Mouse (Mus musculus) neural tube, embryonic 13.5 days (tissue): Measurements from ENCODE around the gene Gm5926. TPM values are rescaled to one million over a fixed set of nuclear protein-coding genes. Genes with fewer than 3 reads are reported as not detected.
"Not testable (repeated sequence)": the region's sequence is repeated elsewhere in the genome, so short reads cannot be mapped to it uniquely, and the experiment has no call there.

ENCODE experiments used
- ATAC-seq: fragments of 200-750 bp; cut with Nextera tagmentation; 2 replicates; pipeline ENCODE4 v1.8.0; 2017; ENCODE audit warnings: low read depth, mild to moderate bottlenecking, moderate TSS enrichment, moderate library complexity
- H3K27ac ChIP-seq: fragments of 300-500 bp; sonication (generic); replicated peaks from 2 replicates; pipeline ENCODE4 v1.5.1; 2015; ENCODE audit warnings: moderate library complexity, mild to moderate bottlenecking, inconsistent platforms
- H3K27me3 ChIP-seq: fragments of 300-500 bp; sonication (generic); 2 replicates; pipeline ENCODE4 v1.6.1; 2015; ENCODE audit warnings: mild to moderate bottlenecking, inconsistent platforms
- H3K36me3 ChIP-seq: fragments of 300-500 bp; sonication (generic); 2 replicates; pipeline ENCODE4 v1.6.1; 2015; ENCODE audit warnings: mild to moderate bottlenecking, inconsistent platforms
- H3K4me1 ChIP-seq: fragments of 300-500 bp; sonication (generic); replicated peaks from 2 replicates; pipeline ENCODE4 v1.6.1; 2015; ENCODE audit warnings: inconsistent platforms
- H3K4me2 ChIP-seq: fragments of 300-500 bp; sonication (generic); 2 replicates; pipeline ENCODE4 v1.6.1; 2015; ENCODE audit warnings: inconsistent platforms, mild to moderate bottlenecking, moderate library complexity
- H3K4me3 ChIP-seq: fragments of 300-500 bp; sonication (generic); 2 replicates; pipeline ENCODE4 v1.5.1; 2015; ENCODE audit warnings: mild to moderate bottlenecking, inconsistent platforms
- H3K9ac ChIP-seq: fragments of 300-500 bp; sonication (generic); 2 replicates; pipeline ENCODE4 v1.6.1; 2015; ENCODE audit warnings: moderate library complexity, mild to moderate bottlenecking, inconsistent platforms
- H3K9me3 ChIP-seq: fragments of 300-500 bp; sonication (generic); 2 replicates; pipeline ENCODE4 v1.6.1; 2016; ENCODE audit warnings: inconsistent platforms
- WGBS: fragments of 180-500 bp; shearing (Covaris S2); methylation state at CpG from one replicate; pipeline ENCODE4 v1.1.7; 2015; 5-methylcytosine and 5-hydroxymethylcytosine counted together
- polyA plus RNA-seq: library from polyadenylated mRNA; unstranded; fragments of >200 nt; fragmentation: Nextera tagmentation; extraction: Ambion mirVana; gene quantifications from 2 replicates; pipeline ENCODE4 v1.2.1, GENCODE M21; 2015

Gm5926 gene
- not detected in 2 replicates for polyA plus RNA-seq

DNA sequence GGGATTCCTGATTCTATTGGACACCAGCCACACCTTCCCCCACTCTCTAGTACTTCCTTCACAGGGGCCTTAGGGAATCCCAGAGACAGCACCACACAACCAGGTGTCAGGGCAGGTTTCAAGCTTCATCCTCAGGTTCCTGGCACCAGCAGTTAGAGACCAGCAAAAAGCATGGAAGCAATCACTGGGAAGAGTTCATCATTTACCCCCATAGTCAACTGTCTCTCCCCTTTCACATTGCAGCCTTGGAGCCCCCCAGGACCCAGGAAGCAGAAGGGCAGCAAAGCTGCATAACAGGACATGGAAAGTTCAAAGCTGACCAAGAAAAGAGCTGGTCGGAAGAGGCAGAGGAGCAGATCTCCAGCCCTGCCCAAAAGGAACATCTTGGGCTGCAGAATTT lies at the start of gene Gm5926:
Gene Gm5926, plus strand, starts transcription at position 301 of the 400 bp plus-strand sequence.
- not testable (repeated sequence) for H3K4me3 ChIP-seq, H3K4me1 ChIP-seq, H3K36me3 ChIP-seq, ATAC-seq, H3K4me2 ChIP-seq, H3K27ac ChIP-seq, H3K9me3 ChIP-seq, H3K9ac ChIP-seq, H3K27me3 ChIP-seq
- WGBS: no CpG with 5 or more reads among the region's 1 CpGs

DNA sequence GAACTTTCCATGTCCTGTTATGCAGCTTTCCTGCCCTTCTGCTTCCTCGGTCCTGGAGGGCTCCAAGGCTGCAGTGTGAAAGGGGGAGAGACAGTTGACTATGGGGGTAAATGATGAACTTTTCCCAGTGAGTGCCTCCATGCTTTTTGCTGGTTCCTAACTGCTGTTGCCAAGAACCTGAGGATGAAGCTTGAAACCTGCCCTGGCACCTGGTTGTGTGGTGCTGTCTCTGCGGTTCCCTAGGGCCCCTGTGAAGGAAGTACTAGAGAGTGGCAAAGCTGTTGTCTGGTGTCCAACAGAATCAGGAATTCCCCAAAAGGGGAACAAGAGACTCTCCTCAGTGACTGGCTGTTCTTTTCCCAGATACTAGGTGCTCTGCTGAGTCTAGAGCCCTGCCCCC lies 49.5 kb upstream of the Gm5926 start:
- not testable (repeated sequence) for H3K9me3 ChIP-seq, ATAC-seq, H3K9ac ChIP-seq, H3K27me3 ChIP-seq, H3K4me1 ChIP-seq, H3K4me2 ChIP-seq, H3K27ac ChIP-seq, H3K4me3 ChIP-seq, H3K36me3 ChIP-seq
- WGBS: 86% methylated on average over 1 of the region's 2 CpGs

DNA sequence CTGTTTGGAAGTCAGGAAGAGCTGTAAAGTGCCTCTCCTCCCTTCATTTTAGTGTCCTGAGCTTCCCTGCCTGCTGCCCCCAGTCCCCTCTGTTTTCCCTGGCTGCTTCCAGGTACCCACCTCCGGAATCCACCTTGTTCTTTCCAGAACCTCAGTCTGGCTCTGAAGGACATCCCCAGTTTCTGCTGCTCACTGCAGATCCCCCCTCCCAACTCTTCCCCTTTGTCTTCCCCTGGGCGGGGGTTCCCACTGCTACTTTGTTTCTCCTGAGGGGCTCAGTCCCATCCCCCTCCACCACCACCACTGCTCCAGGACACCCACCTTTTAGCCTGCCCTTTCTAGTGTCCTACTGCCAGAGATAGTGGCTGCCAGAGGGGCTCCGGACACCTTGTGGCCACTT lies 49.1 kb upstream of the Gm5926 start:
- H3K4me2 ChIP-seq, H3K36me3 ChIP-seq, H3K4me1 ChIP-seq, H3K4me3 ChIP-seq, ATAC-seq, H3K9me3 ChIP-seq, H3K27me3 ChIP-seq, H3K27ac ChIP-seq, H3K9ac ChIP-seq: not testable (repeated sequence)
- 85% methylated on average over 3 of the region's 3 CpGs for WGBS

Other genes with a start within 250 kb of the Gm5926 start
- not detected in 2 replicates for gene Btbd35f1, start 90.7 kb upstream of the Gm5926 start, polyA plus RNA-seq
- not detected in 2 replicates for gene Btbd35f21, start 75.4 kb downstream of the Gm5926 start, polyA plus RNA-seq
- not detected in 2 replicates for gene Btbd35f30, start 243.9 kb downstream of the Gm5926 start, polyA plus RNA-seq